Mouse (Mus musculus) forebrain, embryonic 15.5 days (tissue): ENCODE measurements around the gene Zmynd10. TPM values are rescaled to one million over a fixed set of nuclear protein-coding genes. Genes with fewer than 3 reads are reported as not detected.
A peak's percentile ranks its signal among the peaks of the same experiment; 100 is the strongest.
"Not testable (repeated sequence)": the region's sequence is repeated elsewhere in the genome, so short reads cannot be mapped to it uniquely, and the experiment has no call there.

Experiments used
- ATAC-seq: fragments of 200-750 bp; cut with Nextera tagmentation; replicated peaks from 2 replicates; pipeline ENCODE4 v1.8.0; 2017; ENCODE audit warnings: mild to moderate bottlenecking, moderate TSS enrichment, moderate library complexity
- H3K27ac ChIP-seq: fragments of 300-500 bp; sonication (generic); replicated peaks from 2 replicates; pipeline ENCODE4 v1.5.1; 2015; ENCODE audit warnings: mild to moderate bottlenecking, inconsistent platforms
- H3K27me3 ChIP-seq: fragments of 300-500 bp; sonication (generic); 2 replicates; pipeline ENCODE4 v1.6.1; 2015; ENCODE audit warnings: inconsistent platforms
- H3K36me3 ChIP-seq: fragments of 300-500 bp; sonication (generic); 2 replicates; pipeline ENCODE4 v1.6.1; 2015; ENCODE audit warnings: mild to moderate bottlenecking, inconsistent platforms
- H3K4me1 ChIP-seq: fragments of 300-500 bp; sonication (generic); 2 replicates; pipeline ENCODE4 v1.6.1; 2015; ENCODE audit warnings: inconsistent platforms
- H3K4me2 ChIP-seq: fragments of 300-500 bp; sonication (generic); replicated peaks from 2 replicates; pipeline ENCODE4 v1.6.1; 2015; ENCODE audit warnings: mild to moderate bottlenecking, inconsistent platforms
- H3K4me3 ChIP-seq: fragments of 300-500 bp; sonication (generic); 2 replicates; pipeline ENCODE4 v1.5.1; 2015; ENCODE audit warnings: mild to moderate bottlenecking, inconsistent platforms
- H3K9ac ChIP-seq: fragments of 300-500 bp; sonication (generic); replicated peaks from 2 replicates; pipeline ENCODE4 v1.6.1; 2015; ENCODE audit warnings: mild to moderate bottlenecking, inconsistent platforms
- H3K9me3 ChIP-seq: fragments of 300-500 bp; sonication (generic); 2 replicates; pipeline ENCODE4 v1.6.1; 2016; ENCODE audit warnings: inconsistent platforms
- WGBS: fragments of 180-500 bp; shearing (Covaris S2); methylation state at CpG from one replicate; pipeline ENCODE4 v1.1.7; 2015; ENCODE audit warnings: mixed read lengths; 5-methylcytosine and 5-hydroxymethylcytosine counted together
- polyA plus RNA-seq: library from polyadenylated mRNA; unstranded; fragments of >200 nt; fragmentation: Nextera tagmentation; extraction: Ambion mirVana; gene quantifications from 2 replicates; pipeline ENCODE4 v1.2.1, GENCODE M21; 2015

The Zmynd10 gene
- polyA plus RNA-seq, 1 experiment from 2014 or later: 4.6 TPM

- H3K4me3 ChIP-seq: no peak overlapping the region
- 37% methylated on average over 23 of the region's 23 CpGs for WGBS
- H3K27me3 ChIP-seq: peaks cover 33% of the 10 kb centered on the region
- no peak overlapping the region for H3K9ac ChIP-seq
- ATAC-seq: no peak
- no peak overlapping the region for H3K27ac ChIP-seq
- no peaks in the 10 kb centered on the region for H3K36me3 ChIP-seq
- peaks cover 49% of the 10 kb centered on the region for H3K4me1 ChIP-seq
- H3K4me2 ChIP-seq: peak overlapping the region; percentile 70
- no peaks in the 10 kb centered on the region for H3K9me3 ChIP-seq
Observed at GRCm38 (mm10) chr9:107550491-107551116, 3.5 kb downstream of the Zmynd10 start.

DNA sequence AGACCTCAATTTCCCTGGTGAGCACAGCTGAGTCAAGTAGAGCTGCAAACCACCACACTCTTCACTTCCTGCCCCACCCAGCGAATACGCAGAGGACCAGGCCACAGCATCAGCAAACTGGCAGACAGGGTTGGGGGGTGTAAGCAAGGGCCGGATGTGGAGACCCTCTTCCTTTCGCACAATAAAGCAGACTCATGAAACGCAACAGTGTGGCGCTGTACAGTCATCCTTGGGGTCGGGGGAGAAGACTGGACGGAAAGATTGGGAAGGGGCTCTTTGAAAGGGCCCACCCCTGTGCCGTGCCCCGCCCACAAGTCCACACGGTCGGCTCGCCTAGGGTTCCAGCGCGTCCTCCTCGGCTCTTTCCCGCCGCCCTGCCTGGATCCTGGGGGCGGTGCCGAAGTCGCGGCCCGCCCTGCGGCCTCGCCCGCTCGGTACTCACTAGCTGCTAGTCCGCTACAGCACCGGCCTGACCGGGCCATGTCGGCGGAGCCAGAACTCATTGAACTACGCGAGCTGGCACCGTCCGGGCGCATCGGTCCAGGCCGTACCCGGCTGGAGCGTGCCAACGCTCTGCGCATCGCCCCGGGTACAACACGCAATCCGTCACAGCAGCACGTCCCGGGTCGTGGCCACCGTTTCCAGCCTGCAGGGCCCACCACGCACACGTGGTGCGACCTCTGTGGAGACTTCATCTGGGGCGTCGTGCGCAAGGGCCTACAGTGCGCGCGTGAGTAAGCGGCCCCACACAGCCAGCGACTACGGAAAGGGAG is 4.2 kb downstream of the Zmynd10 start, which contains the start of gene Rassf1:
Rassf1 (plus strand) TSS at position 439 of the 773 bp plus-strand sequence.
- H3K4me1 ChIP-seq: peaks cover 49% of the 10 kb centered on the region
- H3K36me3 ChIP-seq: no peaks in the 10 kb centered on the region
- no peak within 1 kb of the TSS for H3K27ac ChIP-seq
- WGBS: 2% methylated on average over 58 of the region's 63 CpGs
- H3K9me3 ChIP-seq: no peaks in the 10 kb centered on the region
- peak within 1 kb of the TSS; percentile 70 for H3K4me2 ChIP-seq
- H3K27me3 ChIP-seq: peaks cover 33% of the 10 kb centered on the region
- no peak for ATAC-seq
- peak within 1 kb of the TSS; percentile 47 for H3K9ac ChIP-seq
- peak within 1 kb of the TSS; percentile 41 for H3K4me3 ChIP-seq

DNA sequence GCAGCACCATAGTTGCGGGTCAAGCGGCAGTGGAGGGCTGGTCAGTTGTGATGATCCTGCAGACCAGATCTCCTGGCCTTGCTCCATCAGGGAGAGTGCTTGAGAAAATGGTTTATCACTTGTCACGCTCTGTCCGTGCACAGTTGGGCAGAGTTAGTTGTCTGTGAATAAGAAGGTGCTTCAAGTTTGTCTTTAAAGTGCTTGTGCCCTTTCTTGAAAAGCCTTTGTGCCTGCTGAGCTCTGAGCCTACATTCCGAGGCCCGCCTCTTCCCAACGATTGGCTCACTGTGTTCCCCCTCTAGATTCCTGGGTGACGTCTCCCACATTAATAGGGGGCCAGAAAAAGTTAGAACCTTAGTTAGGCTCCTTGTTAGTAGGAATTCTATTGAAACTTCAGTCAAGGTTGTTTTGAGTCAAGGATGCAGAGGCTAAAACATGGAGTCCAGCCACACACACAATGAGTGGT is 4.8 kb downstream of the Zmynd10 start:
- Histone ChIP-seq H3K4me1 (peaks cover 48% of the 10 kb centered on the region), H3K36me3 (no peaks in the 10 kb centered on the region), H3K27ac (no peak overlapping the region), H3K4me3 (peak overlapping the region; percentile 41), H3K4me2 (peak overlapping the region; percentile 70), H3K9ac (peak overlapping the region; percentile 47), H3K27me3 (peaks cover 33% of the 10 kb centered on the region), H3K9me3 (no peaks in the 10 kb centered on the region)
- 11% methylated on average over 8 of the region's 8 CpGs for WGBS
- ATAC-seq: no peak

DNA sequence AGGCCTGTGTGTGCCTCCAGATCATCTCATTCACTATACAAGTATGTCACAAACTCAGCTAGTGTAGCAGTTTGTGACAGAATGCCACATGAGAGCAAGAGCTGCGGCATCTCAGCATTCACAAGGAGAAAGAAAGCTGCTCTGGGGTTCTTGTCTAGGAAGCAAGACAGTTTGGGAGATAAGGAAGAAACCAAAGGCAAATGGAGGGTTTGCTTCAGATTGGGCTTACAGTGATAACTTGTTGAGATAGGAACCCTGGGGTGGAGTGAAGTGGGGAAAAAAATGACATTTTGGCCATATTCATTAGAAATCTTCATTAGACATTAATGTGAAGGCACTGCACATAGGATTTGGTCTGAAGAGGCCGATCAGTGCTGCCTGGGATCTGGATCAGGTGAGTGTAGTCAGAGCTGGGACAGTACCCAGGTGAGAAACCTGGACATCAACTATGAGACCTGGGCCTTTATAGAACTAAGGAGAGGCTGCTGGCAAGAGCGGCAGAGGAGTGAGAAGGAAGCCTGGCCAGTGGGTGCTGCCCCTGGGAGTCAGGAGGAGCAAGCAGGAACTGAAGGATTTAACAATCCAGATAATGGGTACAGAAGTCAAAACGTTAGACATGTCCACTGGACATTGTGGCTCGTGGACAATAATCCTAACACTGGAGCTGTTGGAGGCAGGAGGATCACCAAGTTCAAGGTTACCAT is 5.7 kb downstream of the Zmynd10 start:
- H3K27ac ChIP-seq: no peak overlapping the region
- H3K27me3 ChIP-seq: peaks cover 33% of the 10 kb centered on the region
- peaks cover 6% of the 10 kb centered on the region for H3K36me3 ChIP-seq
- ATAC-seq: no peak
- no peak overlapping the region for H3K9ac ChIP-seq
- WGBS: 78% methylated on average over 5 of the region's 5 CpGs
- no peak overlapping the region for H3K4me3 ChIP-seq
- no peaks in the 10 kb centered on the region for H3K9me3 ChIP-seq
- peak overlapping the region; percentile 90; the same call in 1 of the 2 replicates for H3K4me2 ChIP-seq
- H3K4me1 ChIP-seq: peaks cover 41% of the 10 kb centered on the region

DNA sequence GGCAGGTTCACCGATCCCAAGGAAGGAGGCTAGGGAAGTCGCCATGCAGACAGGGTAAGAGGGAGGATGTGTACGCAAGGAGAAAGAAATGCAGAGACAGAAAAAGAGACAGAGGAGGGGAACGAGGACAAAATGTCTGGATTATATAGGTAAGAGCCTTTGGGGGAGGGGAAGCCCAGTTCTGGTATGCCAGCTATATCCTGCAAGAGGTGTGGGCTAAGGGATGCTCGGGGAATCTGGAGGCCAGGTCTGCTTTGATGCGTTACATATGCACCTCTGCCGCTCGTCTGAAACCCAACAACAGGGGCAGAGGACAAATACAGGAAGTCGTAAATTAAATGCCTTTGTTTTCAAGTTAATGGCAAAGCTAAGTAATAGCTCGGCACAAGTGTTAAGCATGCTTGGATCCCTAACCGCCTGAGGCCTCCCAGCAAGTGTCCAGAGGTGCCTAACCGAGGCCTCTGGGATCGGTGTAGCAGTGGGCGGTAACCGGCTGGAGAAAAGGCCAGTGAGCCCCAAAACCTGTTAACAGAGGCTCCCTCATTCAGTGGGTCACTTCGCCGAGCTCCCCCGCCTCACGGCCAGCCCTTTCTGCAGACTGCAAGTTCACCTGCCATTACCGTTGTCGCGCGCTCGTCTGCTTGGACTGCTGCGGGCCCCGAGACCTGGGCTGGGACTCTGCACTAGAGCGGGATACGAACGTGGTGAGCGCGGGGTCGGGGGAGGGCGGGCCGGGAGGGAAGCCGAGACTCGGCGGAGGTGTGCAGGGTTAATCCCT is 6.6 kb downstream of the Zmynd10 start:
- no peaks in the 10 kb centered on the region for H3K9me3 ChIP-seq
- peak; percentile 77 for ATAC-seq
- peaks cover 33% of the 10 kb centered on the region for H3K27me3 ChIP-seq
- peak overlapping the region; percentile 84 for H3K4me3 ChIP-seq
- H3K4me2 ChIP-seq: peak overlapping the region; percentile 90
- H3K4me1 ChIP-seq: peaks cover 41% of the 10 kb centered on the region
- 6% methylated on average over 36 of the region's 37 CpGs for WGBS
- peak overlapping the region; percentile 81 for H3K9ac ChIP-seq
- peaks cover 15% of the 10 kb centered on the region for H3K36me3 ChIP-seq
- peak overlapping the region; percentile 87 for H3K27ac ChIP-seq

DNA sequence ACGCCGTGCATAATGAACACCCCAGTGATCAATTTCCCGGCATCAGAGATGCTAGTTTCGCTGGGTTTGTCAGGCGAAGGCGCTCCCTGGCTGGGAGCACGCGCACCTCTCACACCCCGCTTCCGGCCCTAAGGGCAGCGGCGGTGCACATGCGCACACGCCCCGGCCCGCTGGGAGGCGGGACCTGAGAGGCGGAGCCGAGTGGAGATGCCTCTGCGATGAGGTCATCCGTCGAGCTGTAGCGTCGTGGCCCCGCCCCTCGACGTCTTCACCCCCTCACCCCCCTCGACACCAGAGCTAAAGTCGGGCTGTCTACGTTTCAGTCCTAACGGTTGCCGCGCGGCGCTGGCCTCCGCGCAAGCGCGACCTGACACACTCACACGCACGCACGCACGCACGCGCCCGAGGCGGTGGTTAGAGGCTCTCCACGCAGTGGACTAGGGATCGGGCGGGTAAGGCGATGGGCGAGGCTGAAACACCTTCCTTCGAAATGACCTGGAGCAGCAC is 7.3 kb downstream of the Zmynd10 start:
- Histone ChIP-seq H3K4me2 (peak overlapping the region; percentile 90), H3K9ac (peak overlapping the region; percentile 81), H3K27me3 (peaks cover 33% of the 10 kb centered on the region), H3K36me3 (peaks cover 22% of the 10 kb centered on the region), H3K4me3 (peak overlapping the region; percentile 84), H3K27ac (peak overlapping the region; percentile 87), H3K4me1 (peaks cover 41% of the 10 kb centered on the region), H3K9me3 (no peaks in the 10 kb centered on the region)
- WGBS: 0% methylated on average over 53 of the region's 53 CpGs
- ATAC-seq: peak; percentile 94

DNA sequence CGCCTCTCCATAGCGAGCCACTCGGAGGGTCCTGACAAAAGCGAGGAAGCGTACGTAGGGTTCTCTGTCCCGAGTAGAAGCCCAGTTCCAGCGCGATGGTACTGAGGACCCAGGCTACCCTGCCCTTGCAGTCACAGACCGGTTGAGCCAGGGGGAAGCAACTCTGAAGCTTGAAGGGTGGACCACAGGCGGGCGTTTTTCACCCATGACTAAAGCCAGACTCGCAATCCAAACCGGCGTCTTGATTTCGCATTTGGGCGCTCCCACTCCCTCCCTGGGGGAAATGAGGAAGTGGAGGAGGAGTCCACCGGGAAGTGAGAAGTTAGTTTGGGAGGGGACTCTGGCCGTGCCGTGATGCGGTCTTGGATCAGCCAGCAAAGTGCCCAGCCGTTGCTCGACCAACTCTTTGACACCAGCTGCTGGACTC is 7.9 kb downstream of the Zmynd10 start:
- Histone ChIP-seq H3K27ac (peak overlapping the region; percentile 87), H3K9me3 (no peaks in the 10 kb centered on the region), H3K9ac (peak overlapping the region; percentile 81), H3K4me3 (peak overlapping the region; percentile 84), H3K4me1 (peaks cover 41% of the 10 kb centered on the region), H3K4me2 (peak overlapping the region; percentile 90), H3K36me3 (peaks cover 28% of the 10 kb centered on the region), H3K27me3 (peaks cover 28% of the 10 kb centered on the region)
- no peak for ATAC-seq
- WGBS: under 1% methylated on average over 23 of the region's 23 CpGs

DNA sequence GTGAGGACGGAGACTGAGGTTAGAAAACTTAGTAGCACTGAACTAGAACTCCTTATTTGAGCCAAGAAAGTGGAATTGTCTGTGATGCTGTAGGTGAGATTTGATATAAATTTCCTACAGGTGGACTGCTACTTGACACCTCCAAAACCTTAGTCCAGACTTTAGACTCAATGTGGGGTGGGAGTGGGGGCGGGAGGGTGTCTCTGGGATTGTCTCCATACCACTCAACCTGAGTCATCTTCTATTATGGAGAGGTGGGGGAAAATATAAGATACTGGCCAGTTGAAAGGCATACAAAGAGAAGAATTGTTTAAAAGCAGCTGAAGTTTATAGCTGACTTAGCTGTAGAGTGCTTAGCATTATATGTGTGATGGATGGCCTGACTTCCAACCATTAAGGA is 8.6 kb downstream of the Zmynd10 start:
- Histone ChIP-seq H3K4me3 (peak overlapping the region; percentile 84), H3K9ac (peak overlapping the region; percentile 81), H3K27ac (0 out of 2 replicates have a peak overlapping the region, but pooled peaks have one; percentile 87), H3K36me3 (peaks cover 35% of the 10 kb centered on the region), H3K27me3 (peaks cover 23% of the 10 kb centered on the region), H3K4me2 (peak overlapping the region; percentile 90), H3K4me1 (peaks cover 41% of the 10 kb centered on the region), H3K9me3 (no peaks in the 10 kb centered on the region)
- no peak for ATAC-seq
- 30% methylated on average over 2 of the region's 2 CpGs for WGBS

GRCm38 (mm10) chr9:107556346-107556745 is 9.2 kb downstream of the Zmynd10 start:
- Histone ChIP-seq H3K36me3 (peaks cover 41% of the 10 kb centered on the region), H3K4me3 (0 out of 2 replicates have a peak overlapping the region, but pooled peaks have one; percentile 84), H3K27me3 (peaks cover 18% of the 10 kb centered on the region), H3K9me3 (no peaks in the 10 kb centered on the region), H3K27ac (no peak overlapping the region), H3K4me1 (peaks cover 37% of the 10 kb centered on the region), H3K9ac (no peak overlapping the region), H3K4me2 (0 out of 2 replicates have a peak overlapping the region, but pooled peaks have one; percentile 90)
- WGBS: 81% methylated on average over 3 of the region's 3 CpGs
- ATAC-seq: no peak

GRCm38 (mm10) chr9:107563029-107563581 is 16.0 kb downstream of the Zmynd10 start, which contains the start of gene Tusc2:
Tusc2 (plus strand) TSS chr9:107563255.
- H3K4me2 ChIP-seq: peak within 1 kb of the TSS; percentile 85
- under 1% methylated on average over 46 of the region's 46 CpGs for WGBS

GRCm38 (mm10) chr9:107565556-107565955 is 18.5 kb downstream of the Zmynd10 start:
- H3K4me3 ChIP-seq, H3K4me2 ChIP-seq, H3K27me3 ChIP-seq, H3K9me3 ChIP-seq, ATAC-seq, H3K27ac ChIP-seq, H3K9ac ChIP-seq: not testable (repeated sequence)
- Histone ChIP-seq H3K36me3 (peaks cover 32% of the 10 kb centered on the region), H3K4me1 (peaks cover 43% of the 10 kb centered on the region)
- 45% methylated on average over 5 of the region's 5 CpGs for WGBS

More at GRCm38 (mm10) chr9:107563029-107563581, 16.0 kb downstream of the Zmynd10 start, which contains the start of gene Tusc2:
- peak within 1 kb of the TSS; percentile 87 for H3K9ac ChIP-seq
- H3K9me3 ChIP-seq: no peaks in the 10 kb centered on the region
- no peaks in the 10 kb centered on the region for H3K27me3 ChIP-seq
- H3K27ac ChIP-seq: peak within 1 kb of the TSS; percentile 78
- H3K36me3 ChIP-seq: peaks cover 56% of the 10 kb centered on the region
- H3K4me1 ChIP-seq: peaks cover 30% of the 10 kb centered on the region
- peak; percentile 97 for ATAC-seq
- peak within 1 kb of the TSS; percentile 95 for H3K4me3 ChIP-seq
